Mouse (Mus musculus) small intestine, adult 2 months (tissue): Measurements from ENCODE around the gene Col12a1. TPM values are rescaled to one million over a fixed set of nuclear protein-coding genes. Genes with fewer than 3 reads are reported as not detected.

ENCODE experiments used
- H3K27ac ChIP-seq: fragments of 200-500 bp; 2 replicates; pipeline ENCODE4 v1.5.1; 2012; ENCODE audit warnings: low read depth, low read length, control low read depth, inconsistent platforms; ENCODE audit not compliant: insufficient read depth
- H3K27me3 ChIP-seq: fragments of 200-500 bp; 2 replicates; pipeline ENCODE4 v1.6.1; 2012; ENCODE audit warnings: mild to moderate bottlenecking, moderate library complexity, low read length, inconsistent platforms; ENCODE audit not compliant: control insufficient read depth, insufficient read depth
- H3K36me3 ChIP-seq: fragments of 200-500 bp; 2 replicates; pipeline ENCODE4 v1.6.1; 2012; ENCODE audit warnings: mild to moderate bottlenecking, low read length, control low read depth, inconsistent platforms; ENCODE audit not compliant: control insufficient read depth, insufficient read depth
- H3K4me1 ChIP-seq: fragments of 200-500 bp; 2 replicates; pipeline ENCODE4 v1.6.1; 2012; ENCODE audit warnings: low read length, inconsistent platforms, mixed read lengths; ENCODE audit not compliant: control insufficient read depth, insufficient read depth, insufficient read length
- H3K4me3 ChIP-seq: fragments of 200-500 bp; 2 replicates; pipeline ENCODE4 v1.5.1; 2012; ENCODE audit warnings: low read depth, mild to moderate bottlenecking, control low read depth, inconsistent platforms, low read length, moderate library complexity
- CTCF ChIP-seq: fragments of 200-500 bp; IDR thresholded peaks from 2 replicates; pipeline ENCODE4 v1.5.1; 2012; ENCODE audit warnings: low read depth, mild to moderate bottlenecking, control low read depth, inconsistent platforms, low read length, moderate library complexity, mixed read lengths; ENCODE audit not compliant: insufficient replicate concordance, insufficient read length; ENCODE audit errors: extremely low read depth
- POLR2A ChIP-seq: fragments of 200-500 bp; IDR thresholded peaks from 2 replicates; pipeline ENCODE4 v1.6.1; 2012; ENCODE audit warnings: low read depth, mild to moderate bottlenecking, control low read depth, inconsistent platforms, low read length, moderate library complexity
- WGBS: fragments of 180-500 bp; shearing (Covaris S2); methylation state at CpG from one replicate; pipeline ENCODE4 v1.1.7; 2018; 5-methylcytosine and 5-hydroxymethylcytosine counted together
- polyA plus RNA-seq: library from polyadenylated mRNA; depleted of rRNA; stranded (reverse); fragments of >200 nt; gene quantifications from 2 replicates; pipeline ENCODE4 v1.2.3, GENCODE M21; 2012; rRNA removed

Col12a1 gene
- polyA plus RNA-seq, 1 experiment: 7.9 TPM

GRCm38 (mm10) chr9:79586415-79587195, 132.0 kb downstream of the Col12a1 start:
- Histone ChIP-seq H3K4me3 (no peak overlapping the region), H3K27ac (no peak overlapping the region), H3K36me3 (no peaks in the 10 kb centered on the region), H3K27me3 (no peaks in the 10 kb centered on the region), H3K4me1 (no peaks in the 10 kb centered on the region)
- WGBS: 75% methylated on average over 4 of the region's 4 CpGs
- TF ChIP-seq POLR2A: no peak
- no peak for TF ChIP-seq CTCF

DNA sequence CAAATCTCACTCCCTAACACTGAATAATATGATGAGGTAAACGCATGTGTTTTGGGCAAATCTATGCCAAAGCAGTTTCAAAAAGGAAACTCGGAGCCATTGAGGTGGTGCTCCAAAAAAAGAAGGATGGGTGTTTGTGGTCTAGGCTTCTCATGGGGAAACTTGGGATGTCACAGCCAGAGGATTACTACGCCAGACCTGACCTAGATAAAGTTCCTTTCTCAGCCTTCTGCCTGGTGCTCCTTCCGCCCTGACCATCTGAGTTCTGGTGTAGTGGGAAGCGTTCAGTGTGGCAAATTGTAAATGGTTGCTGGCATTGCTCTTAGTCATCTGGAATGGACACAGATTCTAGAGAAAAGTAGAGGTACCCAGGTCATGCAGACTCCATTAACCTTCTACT, 151.8 kb downstream of the Col12a1 start:
- Histone ChIP-seq H3K4me1 (no peaks in the 10 kb centered on the region), H3K36me3 (no peaks in the 10 kb centered on the region), H3K27ac (no peak overlapping the region), H3K4me3 (no peak overlapping the region), H3K27me3 (no peaks in the 10 kb centered on the region)
- 91% methylated on average over 5 of the region's 5 CpGs for WGBS
- no peak for TF ChIP-seq CTCF
- TF ChIP-seq POLR2A: no peak

GRCm38 (mm10) chr9:79553297-79553696, 165.3 kb downstream of the Col12a1 start:
- 69% methylated on average over 2 of the region's 2 CpGs for WGBS
- TF ChIP-seq CTCF (no peak), POLR2A (no peak)
- H3K36me3 ChIP-seq: no peaks in the 10 kb centered on the region
- no peaks in the 10 kb centered on the region for H3K27me3 ChIP-seq
- H3K4me1 ChIP-seq: no peaks in the 10 kb centered on the region
- H3K4me3 ChIP-seq: no peak overlapping the region
- no peak overlapping the region for H3K27ac ChIP-seq

Other genes with a start within 250 kb of the Col12a1 start
- gene Cox7a2, start 41.0 kb upstream of the Col12a1 start, polyA plus RNA-seq: 125 and 349 TPM in 2 replicates
- 44.6 and 45.2 TPM in 2 replicates for gene Tmem30a, start 74.7 kb upstream of the Col12a1 start, polyA plus RNA-seq